Mouse (Mus musculus) stomach, embryonic 14.5 days (tissue): ENCODE measurements around the gene Mlph. TPM values are rescaled to one million over a fixed set of nuclear protein-coding genes. Genes with fewer than 3 reads are reported as not detected.

Source experiments
- ATAC-seq: fragments of 200-750 bp; cut with Nextera tagmentation; 2 replicates; pipeline ENCODE4 v1.8.0; 2017; ENCODE audit warnings: low read depth, moderate TSS enrichment; ENCODE audit not compliant: insufficient number of reproducible peaks, insufficient read depth, low FRiP score
- H3K27ac ChIP-seq: fragments of 300-500 bp; sonication (generic); 2 replicates; pipeline ENCODE4 v1.5.1; 2014; ENCODE audit warnings: mild to moderate bottlenecking, low read length, moderate library complexity, mixed read lengths
- H3K27me3 ChIP-seq: fragments of 300-500 bp; sonication (generic); 2 replicates; pipeline ENCODE4 v1.6.1; 2014; ENCODE audit warnings: low read length, control low read depth, mixed read lengths; ENCODE audit not compliant: control insufficient read depth, insufficient read depth
- H3K36me3 ChIP-seq: fragments of 300-500 bp; sonication (generic); 2 replicates; pipeline ENCODE4 v1.6.1; 2014; ENCODE audit warnings: mild to moderate bottlenecking, control low read depth, low read length, moderate library complexity, mixed read lengths; ENCODE audit not compliant: control insufficient read depth, insufficient read depth
- H3K4me1 ChIP-seq: fragments of 300-500 bp; sonication (generic); 2 replicates; pipeline ENCODE4 v1.6.1; 2014; ENCODE audit warnings: low read length, control low read depth, mixed read lengths; ENCODE audit not compliant: control insufficient read depth, insufficient read depth
- H3K4me2 ChIP-seq: fragments of 300-500 bp; sonication (generic); replicated peaks from 2 replicates; pipeline ENCODE4 v1.6.1; 2014; ENCODE audit warnings: low read depth, low read length, control low read depth
- H3K4me3 ChIP-seq: fragments of 300-500 bp; sonication (generic); 2 replicates; pipeline ENCODE4 v1.5.1; 2014; ENCODE audit warnings: low read depth, low read length, control low read depth
- H3K9ac ChIP-seq: fragments of 300-500 bp; sonication (generic); replicated peaks from 2 replicates; pipeline ENCODE4 v1.6.1; 2014; ENCODE audit warnings: low read depth, mild to moderate bottlenecking, control low read depth, low read length, moderate library complexity, mixed read lengths
- H3K9me3 ChIP-seq: fragments of 300-500 bp; sonication (generic); 2 replicates; pipeline ENCODE4 v1.6.1; 2016; ENCODE audit warnings: low read depth, low read length, control low read depth; ENCODE audit not compliant: control insufficient read depth
- WGBS: fragments of 180-500 bp; shearing (Covaris S2); extraction: QIAGEN DNeasy Blood & Tissue Kit; methylation state at CpG from one replicate; pipeline ENCODE4 v1.1.7; 2014; 5-methylcytosine and 5-hydroxymethylcytosine counted together
- polyA plus RNA-seq: library from polyadenylated mRNA; unstranded; fragments of >200 nt; fragmentation: Nextera tagmentation; extraction: Ambion mirVana; gene quantifications from 2 replicates; pipeline ENCODE4 v1.2.1, GENCODE M21; 2014

The Mlph gene
- polyA plus RNA-seq, 1 experiment from 2014 or later: 1.3 TPM

GRCm38 (mm10) chr1:90967583-90967982 is 52.7 kb downstream of the Mlph start:
- Histone ChIP-seq H3K27ac (no peak overlapping the region), H3K4me2 (no peak overlapping the region), H3K27me3 (no peaks in the 10 kb centered on the region), H3K36me3 (no peaks in the 10 kb centered on the region), H3K4me1 (peaks cover 14% of the 10 kb centered on the region), H3K9ac (no peak overlapping the region), H3K9me3 (no peaks in the 10 kb centered on the region), H3K4me3 (no peak overlapping the region)
- WGBS: 63% methylated on average over 7 of the region's 7 CpGs
- ATAC-seq: no peak

GRCm38 (mm10) chr1:90968649-90969048 is 53.8 kb downstream of the Mlph start:
- H3K27me3 ChIP-seq: no peaks in the 10 kb centered on the region
- H3K9me3 ChIP-seq: no peaks in the 10 kb centered on the region
- no peak overlapping the region for H3K4me3 ChIP-seq
- peak overlapping the region; percentile 22; the same call in 1 of the 2 replicates for H3K4me2 ChIP-seq
- no peaks in the 10 kb centered on the region for H3K36me3 ChIP-seq
- no peak overlapping the region for H3K27ac ChIP-seq
- H3K9ac ChIP-seq: no peak overlapping the region
- H3K4me1 ChIP-seq: peaks cover 14% of the 10 kb centered on the region; the same call in 1 of the 2 replicates
- 77% methylated on average over 4 of the region's 4 CpGs for WGBS
- ATAC-seq: no peak

GRCm38 (mm10) chr1:90969347-90969784 is 54.5 kb downstream of the Mlph start, which contains the start of gene Rab17:
TSS of gene Rab17 (minus strand) at chr1:90969661.
- H3K4me3 ChIP-seq: peak within 1 kb of the TSS; percentile 1; the same call in 1 of the 2 replicates
- peak within 1 kb of the TSS; percentile 22 for H3K4me2 ChIP-seq
- no peak within 1 kb of the TSS for H3K27ac ChIP-seq
- H3K27me3 ChIP-seq: no peaks in the 10 kb centered on the region
- H3K36me3 ChIP-seq: no peaks in the 10 kb centered on the region
- no peaks in the 10 kb centered on the region for H3K9me3 ChIP-seq
- WGBS: 14% methylated on average over 9 of the region's 9 CpGs
- no peak within 1 kb of the TSS for H3K9ac ChIP-seq
- peaks cover 11% of the 10 kb centered on the region; the same call in 1 of the 2 replicates for H3K4me1 ChIP-seq
- ATAC-seq: peak; percentile 53

- 66% methylated on average over 10 of the region's 10 CpGs for WGBS
- Histone ChIP-seq H3K36me3 (no peaks in the 10 kb centered on the region), H3K9me3 (no peaks in the 10 kb centered on the region), H3K4me2 (no peak overlapping the region), H3K27ac (no peak overlapping the region), H3K4me3 (no peak overlapping the region), H3K27me3 (no peaks in the 10 kb centered on the region), H3K9ac (no peak overlapping the region), H3K4me1 (peaks cover 11% of the 10 kb centered on the region; the same call in 1 of the 2 replicates)
- peak; percentile 19; the same call in 1 of the 2 replicates for ATAC-seq
These were observed 55.1 kb downstream of the Mlph start for GRCm38 (mm10) chr1:90969881-90970390.

GRCm38 (mm10) chr1:90972911-90973573 is 58.2 kb downstream of the Mlph start:
- Histone ChIP-seq H3K4me1 (peaks cover 11% of the 10 kb centered on the region; the same call in 1 of the 2 replicates), H3K4me3 (no peak overlapping the region), H3K36me3 (no peaks in the 10 kb centered on the region), H3K9me3 (no peaks in the 10 kb centered on the region), H3K9ac (0 out of 2 replicates have a peak overlapping the region, but pooled peaks have one; percentile 7), H3K27ac (no peak overlapping the region), H3K4me2 (no peak overlapping the region), H3K27me3 (no peaks in the 10 kb centered on the region)
- ATAC-seq: peak; percentile 66; the same call in 1 of the 2 replicates
- 18% methylated on average over 9 of the region's 9 CpGs for WGBS

GRCm38 (mm10) chr1:90973574-90973911 is 58.7 kb downstream of the Mlph start:
- ATAC-seq: peak; percentile 33; the same call in 1 of the 2 replicates
- Histone ChIP-seq H3K27me3 (no peaks in the 10 kb centered on the region), H3K4me2 (no peak overlapping the region), H3K9me3 (no peaks in the 10 kb centered on the region), H3K36me3 (no peaks in the 10 kb centered on the region), H3K4me1 (peaks cover 11% of the 10 kb centered on the region; the same call in 1 of the 2 replicates), H3K9ac (0 out of 2 replicates have a peak overlapping the region, but pooled peaks have one; percentile 7), H3K4me3 (no peak overlapping the region), H3K27ac (no peak overlapping the region; the same call in 1 of the 2 replicates)
- WGBS: 74% methylated on average over 2 of the region's 2 CpGs

GRCm38 (mm10) chr1:90974906-90975649 is 60.2 kb downstream of the Mlph start:
- ATAC-seq: no peak
- Histone ChIP-seq H3K27me3 (no peaks in the 10 kb centered on the region), H3K9ac (no peak overlapping the region), H3K36me3 (no peaks in the 10 kb centered on the region), H3K4me3 (no peak overlapping the region), H3K27ac (no peak overlapping the region), H3K4me1 (peaks cover 11% of the 10 kb centered on the region; the same call in 1 of the 2 replicates), H3K4me2 (no peak overlapping the region), H3K9me3 (no peaks in the 10 kb centered on the region)
- WGBS: 42% methylated on average over 12 of the region's 12 CpGs

GRCm38 (mm10) chr1:90975960-90976359 is 61.1 kb downstream of the Mlph start:
- no peak overlapping the region for H3K4me3 ChIP-seq
- ATAC-seq: no peak
- H3K9ac ChIP-seq: no peak overlapping the region
- no peak overlapping the region for H3K27ac ChIP-seq
- H3K9me3 ChIP-seq: no peaks in the 10 kb centered on the region
- 86% methylated on average over 4 of the region's 4 CpGs for WGBS
- H3K4me1 ChIP-seq: peaks cover 11% of the 10 kb centered on the region; the same call in 1 of the 2 replicates
- no peaks in the 10 kb centered on the region for H3K27me3 ChIP-seq
- no peak overlapping the region for H3K4me2 ChIP-seq
- H3K36me3 ChIP-seq: no peaks in the 10 kb centered on the region
